Mouse (Mus musculus) erythroblast, embryonic 14.5 days (primary cell): Measurements from ENCODE around the gene Tnfaip8l1. TPM values are rescaled to one million over a fixed set of nuclear protein-coding genes. Genes with fewer than 3 reads are reported as not detected.

Source experiments
- H3K27me3 ChIP-seq: 2 replicates; pipeline ENCODE4 v1.6.1; 2012; ENCODE audit warnings: inconsistent platforms; ENCODE audit not compliant: control insufficient read depth
- H3K36me3 ChIP-seq: 2 replicates; pipeline ENCODE4 v1.6.1; 2012; ENCODE audit warnings: mild to moderate bottlenecking, inconsistent platforms; ENCODE audit not compliant: control insufficient read depth
- H3K4me1 ChIP-seq: 2 replicates; pipeline ENCODE4 v1.6.1; 2012; ENCODE audit warnings: inconsistent platforms; ENCODE audit not compliant: control insufficient read depth
- H3K4me3 ChIP-seq: replicated peaks from 2 replicates; pipeline ENCODE3; 2012; ENCODE audit warnings: moderate library complexity, mild to moderate bottlenecking, inconsistent platforms
- H3K9me3 ChIP-seq: 2 replicates; pipeline ENCODE4 v1.6.1; 2012; ENCODE audit warnings: low read length, inconsistent platforms, mixed read lengths; ENCODE audit not compliant: control insufficient read depth
- GATA1 ChIP-seq: IDR thresholded peaks from 2 replicates; pipeline ENCODE4 v1.6.1; 2012; ENCODE audit warnings: low read length, inconsistent platforms, mixed read lengths
- TAL1 ChIP-seq: IDR thresholded peaks from 3 replicates; pipeline ENCODE4 v1.6.1; 2012; ENCODE audit warnings: low read length, inconsistent platforms, mixed read lengths
- polyA plus RNA-seq: library from polyadenylated mRNA; stranded (reverse); fragments of >175 nt; gene quantifications from 2 replicates; pipeline ENCODE4 v1.2.3, GENCODE M21; 2012

Tnfaip8l1 gene
- polyA plus RNA-seq, 1 experiment: 0.07 TPM

GRCm38 (mm10) chr17:56148280-56148679 is 14.0 kb upstream of the Tnfaip8l1 start:
- Histone ChIP-seq H3K4me1 (no peaks in the 10 kb centered on the region), H3K4me3 (no peak overlapping the region), H3K27me3 (peaks cover 75% of the 10 kb centered on the region), H3K36me3 (no peaks in the 10 kb centered on the region), H3K9me3 (no peaks in the 10 kb centered on the region)
- TF ChIP-seq TAL1 (no peak), GATA1 (no peak)

GRCm38 (mm10) chr17:56148790-56149618 is 13.3 kb upstream of the Tnfaip8l1 start:
- TF ChIP-seq TAL1 (no peak), GATA1 (no peak)
- Histone ChIP-seq H3K9me3 (no peaks in the 10 kb centered on the region), H3K4me3 (no peak overlapping the region), H3K4me1 (no peaks in the 10 kb centered on the region), H3K36me3 (no peaks in the 10 kb centered on the region), H3K27me3 (peaks cover 75% of the 10 kb centered on the region)

GRCm38 (mm10) chr17:56149897-56150296 is 12.4 kb upstream of the Tnfaip8l1 start:
- H3K4me1 ChIP-seq: no peaks in the 10 kb centered on the region
- H3K9me3 ChIP-seq: no peaks in the 10 kb centered on the region
- peaks cover 71% of the 10 kb centered on the region for H3K27me3 ChIP-seq
- no peaks in the 10 kb centered on the region for H3K36me3 ChIP-seq
- H3K4me3 ChIP-seq: no peak overlapping the region
- TF ChIP-seq TAL1 (no peak), GATA1 (no peak)

DNA sequence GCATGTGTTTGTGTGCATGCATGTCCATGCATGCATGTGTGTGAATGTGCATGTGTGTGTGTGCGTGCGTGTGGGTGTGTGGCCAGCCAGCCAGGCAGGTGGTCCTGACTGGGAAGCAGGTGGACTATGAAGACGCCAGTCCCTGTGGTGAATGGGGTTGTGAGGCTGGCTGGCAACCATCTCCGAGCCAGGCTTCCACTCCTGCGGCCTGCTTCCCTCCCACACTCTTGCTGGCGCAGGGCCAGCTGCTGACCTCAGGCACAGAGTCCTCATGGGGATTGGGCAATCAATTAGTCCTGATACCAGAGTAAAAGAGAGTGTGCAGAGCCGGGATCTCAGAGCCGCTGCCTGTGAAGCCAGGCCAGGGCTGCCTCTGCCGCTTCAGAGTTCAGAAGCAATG is 8.6 kb upstream of the Tnfaip8l1 start:
- TF ChIP-seq GATA1 (no peak), TAL1 (no peak)
- peaks cover 61% of the 10 kb centered on the region for H3K27me3 ChIP-seq
- H3K4me1 ChIP-seq: no peaks in the 10 kb centered on the region
- H3K36me3 ChIP-seq: no peaks in the 10 kb centered on the region
- no peak overlapping the region for H3K4me3 ChIP-seq
- no peaks in the 10 kb centered on the region for H3K9me3 ChIP-seq

- TF ChIP-seq TAL1 (no peak), GATA1 (no peak)
- Histone ChIP-seq H3K27me3 (peaks cover 41% of the 10 kb centered on the region), H3K36me3 (no peaks in the 10 kb centered on the region), H3K4me1 (peaks cover 23% of the 10 kb centered on the region), H3K4me3 (no peak overlapping the region), H3K9me3 (no peaks in the 10 kb centered on the region)
These were observed 2.5 kb upstream of the Tnfaip8l1 start for GRCm38 (mm10) chr17:56159729-56160128.

DNA sequence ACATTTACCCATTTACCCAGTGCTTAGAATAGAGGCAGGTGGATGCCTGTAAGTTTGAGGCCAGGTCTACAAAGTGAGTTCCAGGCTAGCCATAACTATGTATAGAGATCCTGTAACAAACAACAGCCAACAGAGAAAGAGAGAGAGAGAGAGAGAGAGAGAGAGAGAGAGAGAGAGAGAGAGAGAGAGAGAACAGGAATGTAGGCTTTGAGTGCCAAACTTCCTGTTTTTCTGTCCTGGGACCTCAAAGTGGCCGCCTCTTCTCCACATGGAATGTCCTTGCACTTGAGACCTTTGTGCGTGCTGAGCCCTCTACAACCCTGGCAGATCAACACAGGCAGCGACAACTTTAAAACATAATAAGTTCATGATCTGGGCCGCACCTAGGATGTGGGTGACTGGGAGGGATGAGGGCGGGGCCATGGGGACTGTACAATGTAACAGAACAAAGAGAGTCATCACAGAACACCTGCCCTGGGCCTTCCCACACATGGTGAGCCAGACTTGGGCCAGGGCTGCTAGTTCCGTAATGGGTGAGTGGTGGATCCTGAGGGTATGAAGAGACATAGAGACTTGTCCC is 1.3 kb downstream of the Tnfaip8l1 start:
- Histone ChIP-seq H3K27me3 (peaks cover 17% of the 10 kb centered on the region), H3K9me3 (no peaks in the 10 kb centered on the region), H3K36me3 (no peaks in the 10 kb centered on the region), H3K4me3 (no peak overlapping the region), H3K4me1 (peaks cover 25% of the 10 kb centered on the region)
- TF ChIP-seq TAL1 (no peak), GATA1 (no peak)

DNA sequence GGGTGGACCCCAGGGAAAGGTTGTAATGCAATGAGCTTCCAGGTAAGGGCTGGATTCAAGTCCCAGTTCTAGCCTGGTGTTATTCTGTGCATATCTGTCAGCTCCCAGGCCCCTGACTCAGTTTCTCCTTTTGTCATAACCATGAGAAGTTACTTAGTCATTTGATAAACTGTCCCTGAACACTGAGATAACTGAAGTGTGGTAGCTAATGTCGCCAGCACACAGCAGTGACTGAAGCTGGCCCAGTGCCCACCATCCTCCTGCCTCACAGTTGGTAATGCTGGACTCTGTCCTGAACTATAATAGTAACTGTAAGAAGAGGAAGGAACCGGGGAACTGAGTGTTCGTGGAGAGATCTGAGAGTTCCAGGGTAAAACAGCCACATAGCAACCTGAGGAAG is 2.2 kb downstream of the Tnfaip8l1 start:
- peaks cover 25% of the 10 kb centered on the region for H3K4me1 ChIP-seq
- peaks cover 12% of the 10 kb centered on the region for H3K27me3 ChIP-seq
- H3K9me3 ChIP-seq: no peaks in the 10 kb centered on the region
- H3K36me3 ChIP-seq: no peaks in the 10 kb centered on the region
- H3K4me3 ChIP-seq: no peak overlapping the region
- TF ChIP-seq TAL1: no peak
- no peak for TF ChIP-seq GATA1

DNA sequence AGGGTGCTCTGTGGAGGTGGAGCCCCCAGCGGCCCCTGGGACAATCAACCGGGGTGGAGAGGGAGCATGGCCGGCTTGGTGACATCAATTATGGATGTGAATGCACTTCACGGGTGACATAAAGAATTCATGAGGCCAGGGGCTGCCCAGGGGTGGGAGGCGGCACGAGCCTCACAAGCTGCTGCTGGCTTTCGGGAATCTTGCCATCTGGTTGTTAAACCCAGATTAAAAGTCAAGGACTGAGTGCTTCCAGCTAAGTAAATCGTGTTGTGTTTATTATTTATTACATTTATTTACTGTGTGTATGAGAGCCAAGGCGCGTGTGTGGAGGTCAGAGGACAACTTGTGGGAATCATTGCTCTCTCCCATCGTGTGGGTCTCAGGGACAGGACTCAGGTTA is 3.4 kb downstream of the Tnfaip8l1 start:
- Histone ChIP-seq H3K4me3 (no peak overlapping the region), H3K36me3 (no peaks in the 10 kb centered on the region), H3K27me3 (peaks cover 6% of the 10 kb centered on the region), H3K4me1 (peaks cover 22% of the 10 kb centered on the region), H3K9me3 (no peaks in the 10 kb centered on the region)
- TF ChIP-seq GATA1: no peak
- TF ChIP-seq TAL1: no peak

GRCm38 (mm10) chr17:56169830-56170229 is 7.6 kb downstream of the Tnfaip8l1 start:
- no peaks in the 10 kb centered on the region for H3K27me3 ChIP-seq
- peaks cover under 1% of the 10 kb centered on the region for H3K36me3 ChIP-seq

More at GRCm38 (mm10) chr17:56169830-56170229, 7.6 kb downstream of the Tnfaip8l1 start:
- Histone ChIP-seq H3K9me3 (no peaks in the 10 kb centered on the region), H3K4me3 (no peak overlapping the region), H3K4me1 (peaks cover 2% of the 10 kb centered on the region)
- TF ChIP-seq TAL1 (no peak), GATA1 (no peak)
